21 mouse cellular contexts compared by ENCODE assay signal in genomic region chr7:112130660-112131059, GRCm38 (mm10). TPM values are rescaled to one million over a fixed set of nuclear protein-coding genes. Genes with fewer than 3 reads are reported as not detected.
"Had no signal": no experiment of that assay in that cellular context is flagged by ENCODE, and none has a peak within 500 bp of the region (broad histone marks: within the 10 kb centered on the region; RNA-seq: fewer than 3 reads in every experiment).

No protein-coding gene starts in this region.

- H3K27me3 ChIP-seq: liver, embryonic 13.5 days; midbrain, embryonic 13.5 days had no signal

- DNase-seq: kidney, adult 9 months; kidney, postnatal 14 days; kidney, postnatal 4 days; layer of hippocampus, postnatal 36 days; liver, embryonic 13.5 days; lung, embryonic 14.5 days; lung, postnatal 36 days; right cerebral cortex, adult 18-20 months; right cerebral cortex, postnatal 14 days; right cerebral cortex, postnatal 4 days; thymus, adult 2 months; thymus, postnatal 14 days; thymus, postnatal 4 days had no signal

- H3K4me2 ChIP-seq: liver, embryonic 13.5 days; lung, embryonic 14.5 days; midbrain, embryonic 13.5 days had no signal

- H3K27ac ChIP-seq: liver, embryonic 13.5 days; midbrain, embryonic 10.5 days; midbrain, embryonic 13.5 days; stomach, postnatal 0 days had no signal

- H3K4me3 ChIP-seq: left cerebral cortex, adult 2 months; liver, embryonic 13.5 days; megakaryocyte, embryonic 14.5 days; midbrain, embryonic 10.5 days; midbrain, embryonic 13.5 days; myocyte had no signal

- H3K36me3 ChIP-seq: liver, embryonic 13.5 days; midbrain, embryonic 10.5 days; midbrain, embryonic 13.5 days had no signal

- H3K9me3 ChIP-seq: liver, embryonic 13.5 days; megakaryocyte, embryonic 14.5 days; midbrain, embryonic 10.5 days; midbrain, embryonic 13.5 days had no signal

- H3K4me1 ChIP-seq: midbrain, embryonic 13.5 days had no signal

- ATAC-seq: midbrain, embryonic 13.5 days; midbrain, embryonic 16.5 days had no signal

- H3K9ac ChIP-seq: liver, embryonic 13.5 days; lung, embryonic 14.5 days; midbrain, embryonic 13.5 days had no signal

RNA-seq across cellular contexts. Expression of gene Dkk3, which starts 28.2 kb away (rescaled TPM):
- total RNA-seq: monocyte, adult 5-6 weeks had no signal
